Mouse (Mus musculus) stomach, postnatal 0 days (tissue): ENCODE measurements around the gene Thegl.

Experiments
- CTCF ChIP-seq: IDR thresholded peaks from 2 replicates; pipeline ENCODE4 v1.5.1; 2016; ENCODE audit warnings: antibody characterized with exemption, low read depth, mild to moderate bottlenecking, moderate library complexity
- EP300 ChIP-seq: optimal IDR thresholded peaks from 2 replicates; pipeline ENCODE3; 2016; ENCODE audit warnings: antibody characterized with exemption

- TF ChIP-seq CTCF (no peak), EP300 (no peak)
These were observed 36.8 kb downstream of the Thegl start for GRCm38 (mm10) chr5:77052616-77053015.
